In genomic region chr7:16617045-16617444, GRCm38 (mm10) we compare ENCODE assay signal across 10 mouse cellular contexts. TPM values are rescaled to one million over a fixed set of nuclear protein-coding genes. Genes with fewer than 3 reads are reported as not detected.
DNase-seq lines count a peak whose midpoint lies in the region; ATAC-seq lines count a peak whose summit lies in the region.
"Had no signal": no experiment of that assay in that cellular context is flagged by ENCODE, and none has a peak within 500 bp of the region (broad histone marks: within the 10 kb centered on the region; RNA-seq: fewer than 3 reads in every experiment).

No protein-coding gene starts in this region.

- H3K9me3 ChIP-seq in kidney, embryonic 14.5 days (ENCODE audit: control insufficient read depth, low read length), result no peaks in the 10 kb centered on the region
- H3K9me3 ChIP-seq: liver, embryonic 13.5 days had no signal

- H3K4me3 ChIP-seq in kidney, embryonic 14.5 days (ENCODE audit: low read length), result no peak overlapping the region
- H3K4me3 ChIP-seq: liver, embryonic 13.5 days had no signal

- H3K27ac ChIP-seq in kidney, embryonic 14.5 days (ENCODE audit: low read depth, low read length), result no peak overlapping the region
- H3K27ac ChIP-seq: liver, embryonic 13.5 days had no signal

- no peaks in the 10 kb centered on the region for H3K27me3 ChIP-seq in kidney, embryonic 14.5 days (ENCODE audit: control insufficient read depth, insufficient read depth, low read length)

- peaks cover 33% of the 10 kb centered on the region for H3K4me1 ChIP-seq in kidney, embryonic 14.5 days (ENCODE audit: control insufficient read depth, insufficient read depth, low read length)

- no peak overlapping the region for H3K9ac ChIP-seq in kidney, embryonic 14.5 days (ENCODE audit: low read depth, low read length)
- H3K9ac ChIP-seq: liver, embryonic 13.5 days had no signal

- intact Hi-C loops in left cerebral cortex, postnatal 4 days (cut with DNase I), result loop anchor here (5.0 kb wide), 1 partner anchor 125 kb away; no protein-coding TSS in a partner anchor

- no peak overlapping the region for H3K4me2 ChIP-seq in kidney, embryonic 14.5 days (replicated peaks; ENCODE audit: low read depth, low read length)
- H3K4me2 ChIP-seq: liver, embryonic 13.5 days had no signal

- 21% methylated on average over 2 of the region's 2 CpGs for WGBS in kidney, embryonic 14.5 days

- no peak for ATAC-seq in kidney, embryonic 14.5 days (ENCODE audit: low FRiP score, low TSS enrichment)
- ATAC-seq in megakaryocyte-erythroid progenitor cell, adult 5-6 weeks (replicated peaks; ENCODE audit: low FRiP score, low TSS enrichment, poor library complexity, severe bottlenecking), result no peak

- H3K36me3 ChIP-seq in kidney, embryonic 14.5 days (ENCODE audit: control insufficient read depth, insufficient read depth, low read length), result no peaks in the 10 kb centered on the region
- H3K36me3 ChIP-seq: liver, embryonic 13.5 days had no signal

- peak; percentile 77 for DNase-seq in kidney, adult 9 months
- peak; percentile 62 for DNase-seq in ES-CJ7 (ENCODE audit: low read depth, low spot score)
- peak; percentile 81 for DNase-seq in adrenal gland, postnatal 10 days
- peak; percentile 64 for DNase-seq in forelimb bud, embryonic 11.5 days (ENCODE audit: low read depth, low spot score)
- peak; percentile 46 for DNase-seq in left cerebral cortex, postnatal 4 days
- DNase-seq in right cerebral cortex, postnatal 25 days, result peak; percentile 60
- DNase-seq: liver, embryonic 13.5 days had no signal

RNA-seq across cellular contexts. Expression of gene Arhgap35, which starts 2.3 kb away (rescaled TPM):
- polyA plus RNA-seq in kidney, embryonic 14.5 days (2014; fragmentation: Nextera tagmentation; extraction: Ambion mirVana), result 12.6 and 26.6 TPM in 2 replicates
- total RNA-seq in adrenal gland, postnatal 10 days (2021), result 10 to 100 TPM; 49.3 to 56.1 TPM
- 100 to 1,000 TPM; 173 to 176 TPM for total RNA-seq in left cerebral cortex, postnatal 4 days (2021)
- total RNA-seq in megakaryocyte-erythroid progenitor cell, adult 5-6 weeks (2014; fragmentation: Nextera tagmentation), result 11.1 and 14.3 TPM in 2 replicates
- 8.0 and 8.6 TPM in 2 replicates for total RNA-seq in megakaryocyte-erythroid progenitor cell, adult 5-6 weeks (2017)

RNA-seq across cellular contexts. Expression of gene Ceacam15, which starts 58.5 kb away (rescaled TPM):
- polyA plus RNA-seq in kidney, embryonic 14.5 days (2014; fragmentation: Nextera tagmentation; extraction: Ambion mirVana), result not detected in 2 replicates
- total RNA-seq in adrenal gland, postnatal 10 days (2021), result not detected
- not detected for total RNA-seq in left cerebral cortex, postnatal 4 days (2021)
- total RNA-seq in megakaryocyte-erythroid progenitor cell, adult 5-6 weeks (2014; fragmentation: Nextera tagmentation), result not detected in 2 replicates
- total RNA-seq in megakaryocyte-erythroid progenitor cell, adult 5-6 weeks (2017), result not detected in 2 replicates
- polyA plus RNA-seq: liver, embryonic 13.5 days; stomach, embryonic 14.5 days had no signal
